Mouse (Mus musculus) small intestine, adult 2 months (tissue): ENCODE measurements around the gene Bola2.

Experiments used
- CTCF ChIP-seq: fragments of 200-500 bp; IDR thresholded peaks from 2 replicates; pipeline ENCODE4 v1.5.1; 2012; ENCODE audit warnings: low read depth, mild to moderate bottlenecking, control low read depth, inconsistent platforms, low read length, moderate library complexity, mixed read lengths; ENCODE audit not compliant: insufficient replicate concordance, insufficient read length; ENCODE audit errors: extremely low read depth
- POLR2A ChIP-seq: fragments of 200-500 bp; IDR thresholded peaks from 2 replicates; pipeline ENCODE4 v1.6.1; 2012; ENCODE audit warnings: low read depth, mild to moderate bottlenecking, control low read depth, inconsistent platforms, low read length, moderate library complexity

DNA sequence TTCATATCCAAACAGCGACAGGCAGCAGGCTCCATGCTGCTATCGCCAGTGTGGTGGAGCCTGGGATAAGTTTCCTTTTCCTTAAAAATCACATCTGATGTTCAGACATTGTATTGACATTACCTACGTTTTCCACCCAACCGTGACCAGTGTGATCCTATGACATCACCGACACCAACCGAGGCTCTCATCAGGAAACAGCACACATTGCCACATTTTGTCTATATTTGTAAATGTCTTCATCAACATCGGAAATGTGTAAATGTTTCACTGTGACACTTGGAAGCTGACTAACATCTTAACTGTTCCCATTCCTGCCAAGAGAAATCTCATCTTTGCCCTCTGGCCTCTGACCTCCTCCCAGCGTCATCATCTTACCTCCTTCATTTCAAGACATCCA, 40.9 kb downstream of the Bola2 start:
- TF ChIP-seq CTCF = no peak
- TF ChIP-seq POLR2A = no peak
